Mouse (Mus musculus) kidney, embryonic 14.5 days (tissue): ENCODE measurements at regions not wholly inside any gene's neighbourhood (a gene's known extent, or its start where the extent isn't known, plus 50 kb on each side); places are given as distances from the start of the nearest gene placed in this dataset.

Experiments used
- ATAC-seq: fragments of 200-750 bp; cut with Nextera tagmentation; 2 replicates; pipeline ENCODE4 v1.8.0; 2017; ENCODE audit warnings: moderate number of reproducible peaks, mild to moderate bottlenecking, moderate TSS enrichment, moderate library complexity; ENCODE audit not compliant: low FRiP score, low TSS enrichment
- H3K27ac ChIP-seq: fragments of 300-500 bp; sonication (generic); 2 replicates; pipeline ENCODE4 v1.5.1; 2014; ENCODE audit warnings: low read depth, mild to moderate bottlenecking, low read length, moderate library complexity, mixed read lengths
- H3K27me3 ChIP-seq: fragments of 300-500 bp; sonication (generic); 2 replicates; pipeline ENCODE4 v1.6.1; 2014; ENCODE audit warnings: mild to moderate bottlenecking, low read length; ENCODE audit not compliant: control insufficient read depth, insufficient read depth
- H3K36me3 ChIP-seq: fragments of 300-500 bp; sonication (generic); 2 replicates; pipeline ENCODE4 v1.6.1; 2014; ENCODE audit warnings: low read length, mixed read lengths; ENCODE audit not compliant: control insufficient read depth, insufficient read depth
- H3K4me1 ChIP-seq: fragments of 300-500 bp; sonication (generic); 2 replicates; pipeline ENCODE4 v1.6.1; 2014; ENCODE audit warnings: low read length, mixed read lengths; ENCODE audit not compliant: control insufficient read depth, insufficient read depth
- H3K4me2 ChIP-seq: fragments of 300-500 bp; sonication (generic); replicated peaks from 2 replicates; pipeline ENCODE4 v1.6.1; 2014; ENCODE audit warnings: low read depth, mild to moderate bottlenecking, low read length
- H3K4me3 ChIP-seq: fragments of 300-500 bp; sonication (generic); 2 replicates; pipeline ENCODE4 v1.5.1; 2014; ENCODE audit warnings: mild to moderate bottlenecking, low read length
- H3K9ac ChIP-seq: fragments of 300-500 bp; sonication (generic); 2 replicates; pipeline ENCODE4 v1.6.1; 2014; ENCODE audit warnings: low read depth, mild to moderate bottlenecking, low read length, moderate library complexity
- H3K9me3 ChIP-seq: fragments of 300-500 bp; sonication (generic); 2 replicates; pipeline ENCODE4 v1.6.1; 2016; ENCODE audit warnings: low read length; ENCODE audit not compliant: control insufficient read depth
- WGBS: fragments of 180-500 bp; shearing (Covaris S2); extraction: QIAGEN DNeasy Blood & Tissue Kit; methylation state at CpG from one replicate; pipeline ENCODE4 v1.1.7; 2014; 5-methylcytosine and 5-hydroxymethylcytosine counted together

DNA sequence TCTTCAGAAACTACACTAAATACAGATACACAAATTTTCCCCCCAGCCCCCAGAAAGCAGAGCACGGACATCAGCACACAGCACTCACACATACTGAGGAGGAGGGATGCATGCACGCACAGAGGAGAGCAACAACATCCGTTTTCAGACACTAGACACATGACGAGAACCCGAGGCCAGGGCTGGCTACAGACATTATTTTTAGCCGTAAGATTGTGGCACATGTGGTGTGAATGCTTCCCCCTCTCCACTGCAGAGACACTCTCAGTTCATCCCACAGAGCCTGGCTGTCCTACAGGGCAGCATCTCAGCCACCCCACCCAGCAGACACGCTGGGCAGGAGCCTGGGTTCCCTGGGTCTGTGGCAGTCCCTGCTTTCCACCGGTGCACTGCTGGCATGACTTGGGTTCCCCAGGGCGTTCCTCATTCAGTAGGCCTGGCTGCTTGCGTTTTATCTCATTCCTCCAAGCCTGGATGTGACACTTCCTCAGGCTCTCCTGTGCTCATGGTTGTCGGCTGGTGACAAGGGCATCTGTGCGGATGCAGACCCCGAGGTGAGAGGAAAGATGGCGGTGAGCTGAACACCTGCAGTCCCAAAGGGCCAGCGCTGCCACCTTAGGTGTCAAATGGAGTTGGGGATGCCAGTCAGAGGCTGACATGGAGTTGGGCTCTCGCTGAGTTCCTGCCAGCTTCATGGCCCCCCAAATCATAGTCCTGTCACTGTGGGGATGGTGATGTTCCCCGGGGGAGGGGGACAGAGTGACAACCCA, 247.1 kb upstream of the Myt1l start:
- H3K4me2 ChIP-seq, result no peak overlapping the region
- H3K9ac ChIP-seq, result peak overlapping the region; percentile 12; the same call in 1 of the 2 replicates
- no peaks in the 10 kb centered on the region for H3K36me3 ChIP-seq
- no peak for ATAC-seq
- 64% methylated on average over 17 of the region's 17 CpGs for WGBS
- H3K27ac ChIP-seq, result no peak overlapping the region
- no peaks in the 10 kb centered on the region for H3K9me3 ChIP-seq
- no peak overlapping the region for H3K4me3 ChIP-seq
- 0 out of 2 replicates have a peak, but pooled peaks cover 8% of the 10 kb centered on the region for H3K4me1 ChIP-seq
- no peaks in the 10 kb centered on the region for H3K27me3 ChIP-seq

DNA sequence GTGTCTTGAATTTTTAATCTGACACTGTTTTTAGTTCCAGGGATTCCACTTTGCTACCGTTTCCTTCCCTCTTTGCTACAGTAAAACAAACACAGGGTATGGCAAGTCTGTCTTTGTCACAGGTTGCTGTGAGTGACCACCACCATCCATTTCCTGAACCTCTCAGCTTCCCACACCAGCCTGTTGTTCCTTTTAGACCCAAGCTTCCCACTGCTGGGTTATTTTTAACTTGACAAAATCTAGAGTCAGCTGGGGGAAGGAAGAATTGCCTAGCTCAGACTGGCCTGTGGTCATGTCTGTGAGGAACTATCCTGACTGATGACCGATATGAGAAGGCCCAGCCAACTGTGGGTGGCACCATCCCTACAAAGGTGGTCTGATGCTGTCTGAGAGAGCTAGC, 239.4 kb upstream of the Myt1l start:
- Histone ChIP-seq H3K4me3 (no peak overlapping the region), H3K36me3 (no peaks in the 10 kb centered on the region), H3K27me3 (no peaks in the 10 kb centered on the region), H3K9ac (no peak overlapping the region), H3K4me1 (no peaks in the 10 kb centered on the region), H3K9me3 (no peaks in the 10 kb centered on the region), H3K27ac (no peak overlapping the region), H3K4me2 (no peak overlapping the region)
- no peak for ATAC-seq
- 83% methylated on average over 2 of the region's 2 CpGs for WGBS

DNA sequence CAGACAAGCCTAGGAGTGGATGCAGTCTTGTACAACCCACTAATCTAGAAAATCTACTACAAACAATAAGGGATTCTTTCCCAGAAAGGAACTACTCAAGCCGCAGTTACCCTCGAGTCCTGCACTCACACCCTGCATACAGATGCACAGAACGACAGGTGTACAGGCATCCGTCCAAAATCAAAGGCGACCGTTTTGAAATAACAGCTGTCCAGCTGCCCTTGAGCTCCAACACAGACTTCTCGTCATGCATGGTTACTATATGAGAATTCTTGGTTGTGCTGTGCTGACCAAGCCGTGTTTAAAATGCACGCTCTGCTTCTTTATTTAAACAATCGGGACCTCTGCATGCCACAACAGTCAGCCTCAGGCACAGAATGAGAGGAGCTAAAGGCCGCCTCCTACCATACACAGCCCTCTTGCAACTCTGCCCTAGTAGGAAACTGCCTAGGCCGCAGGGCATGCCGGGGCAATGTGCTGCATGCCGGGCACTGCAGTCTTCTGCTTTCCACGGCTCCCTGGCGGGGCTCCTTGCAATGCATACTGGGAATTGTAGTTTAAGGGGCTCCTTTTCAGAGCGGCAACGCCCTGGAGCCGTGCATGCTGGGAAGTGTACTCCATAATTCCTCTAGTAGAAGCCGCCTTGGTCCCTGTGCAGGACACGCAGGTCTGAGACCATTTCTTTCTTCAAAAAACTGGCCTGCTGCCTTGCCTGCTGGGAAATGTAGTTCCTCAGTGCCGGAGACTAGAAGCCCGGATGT, 237.4 kb upstream of the Myt1l start:
- 14% methylated on average over 23 of the region's 23 CpGs for WGBS
- H3K9me3 ChIP-seq, result no peaks in the 10 kb centered on the region
- H3K4me2 ChIP-seq, result peak overlapping the region; percentile 49
- no peaks in the 10 kb centered on the region for H3K36me3 ChIP-seq
- peak; percentile 99 for ATAC-seq
- H3K9ac ChIP-seq, result peak overlapping the region; percentile 54
- peak overlapping the region; percentile 33 for H3K4me3 ChIP-seq
- H3K27me3 ChIP-seq, result no peaks in the 10 kb centered on the region
- H3K4me1 ChIP-seq, result no peaks in the 10 kb centered on the region
- H3K27ac ChIP-seq, result peak overlapping the region; percentile 62; the same call in 1 of the 2 replicates

DNA sequence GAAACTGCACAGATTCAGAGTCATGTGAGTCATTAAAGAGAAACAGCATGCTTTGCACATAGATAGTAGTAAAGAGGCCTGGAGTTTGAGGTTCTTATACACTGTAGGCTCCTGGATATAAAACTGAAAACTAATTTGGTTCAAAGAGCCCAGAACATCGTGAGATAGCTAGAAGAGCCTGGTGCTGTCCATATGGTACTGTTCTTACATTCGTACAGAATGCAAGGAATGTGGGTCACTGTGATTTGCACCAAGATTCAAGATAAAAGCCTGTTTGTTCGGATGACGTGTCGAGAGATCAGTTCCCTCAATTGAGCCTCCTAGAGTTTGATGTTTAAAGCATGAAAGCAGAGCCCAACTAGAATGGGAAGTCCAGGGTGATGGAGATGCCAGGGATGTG, 230.2 kb upstream of the Myt1l start:
- Histone ChIP-seq H3K9me3 (no peaks in the 10 kb centered on the region), H3K4me2 (no peak overlapping the region), H3K27ac (no peak overlapping the region), H3K4me3 (no peak overlapping the region), H3K36me3 (no peaks in the 10 kb centered on the region), H3K9ac (no peak overlapping the region), H3K4me1 (no peaks in the 10 kb centered on the region), H3K27me3 (no peaks in the 10 kb centered on the region)
- WGBS, result 76% methylated on average over 5 of the region's 5 CpGs
- no peak for ATAC-seq

DNA sequence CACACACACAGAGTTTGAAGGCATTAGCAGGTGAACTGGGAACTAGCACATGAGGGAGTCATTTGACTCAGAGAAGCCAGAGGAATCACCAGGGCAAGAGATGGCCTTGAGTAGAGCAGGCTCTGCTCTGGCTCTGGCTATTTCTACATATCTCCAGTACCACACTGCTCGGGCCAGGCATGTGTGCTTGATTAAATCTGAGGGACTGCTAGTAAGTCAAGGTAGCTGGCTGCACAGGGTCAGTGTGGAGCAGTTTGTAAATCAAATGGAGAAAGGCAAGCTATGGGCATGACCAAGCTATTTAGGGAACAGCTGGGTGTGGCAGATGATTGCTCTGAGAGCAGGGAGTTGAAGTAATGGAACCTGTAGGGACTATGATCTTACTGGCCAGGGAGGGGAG, 212.5 kb upstream of the Myt1l start:
- Histone ChIP-seq H3K27me3 (no peaks in the 10 kb centered on the region), H3K36me3 (no peaks in the 10 kb centered on the region), H3K4me1 (no peaks in the 10 kb centered on the region), H3K4me3 (no peak overlapping the region), H3K4me2 (no peak overlapping the region), H3K9me3 (no peaks in the 10 kb centered on the region), H3K27ac (no peak overlapping the region), H3K9ac (no peak overlapping the region)
- WGBS, result 76% methylated on average over 1 of the region's 1 CpGs
- ATAC-seq, result no peak

DNA sequence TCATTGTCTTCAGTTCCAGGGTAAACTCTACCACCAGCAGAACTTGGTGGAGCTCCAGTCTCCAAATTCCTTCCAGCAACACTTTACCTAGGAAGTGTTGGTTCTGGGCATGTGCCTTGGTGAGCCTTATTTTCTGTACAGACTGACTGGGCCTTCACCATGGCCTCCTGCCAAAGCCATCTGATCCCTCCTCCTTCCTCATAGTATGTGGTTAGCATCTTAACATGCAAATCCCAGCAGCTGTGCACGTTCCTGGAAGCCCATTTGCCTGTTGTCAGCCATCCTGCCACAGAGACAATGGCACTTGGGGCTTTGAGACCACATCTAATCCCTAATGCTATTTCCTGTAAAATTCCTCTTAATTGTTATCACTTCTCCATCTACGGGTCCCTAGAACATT, 206.7 kb upstream of the Myt1l start:
- no peak overlapping the region for H3K9ac ChIP-seq
- H3K36me3 ChIP-seq, result no peaks in the 10 kb centered on the region
- no peak for ATAC-seq
- H3K4me2 ChIP-seq, result no peak overlapping the region
- no peak overlapping the region for H3K4me3 ChIP-seq
- no peaks in the 10 kb centered on the region for H3K9me3 ChIP-seq
- no peaks in the 10 kb centered on the region for H3K4me1 ChIP-seq
- H3K27ac ChIP-seq, result no peak overlapping the region
- no peaks in the 10 kb centered on the region for H3K27me3 ChIP-seq
- WGBS, result 62% methylated on average over 2 of the region's 2 CpGs

DNA sequence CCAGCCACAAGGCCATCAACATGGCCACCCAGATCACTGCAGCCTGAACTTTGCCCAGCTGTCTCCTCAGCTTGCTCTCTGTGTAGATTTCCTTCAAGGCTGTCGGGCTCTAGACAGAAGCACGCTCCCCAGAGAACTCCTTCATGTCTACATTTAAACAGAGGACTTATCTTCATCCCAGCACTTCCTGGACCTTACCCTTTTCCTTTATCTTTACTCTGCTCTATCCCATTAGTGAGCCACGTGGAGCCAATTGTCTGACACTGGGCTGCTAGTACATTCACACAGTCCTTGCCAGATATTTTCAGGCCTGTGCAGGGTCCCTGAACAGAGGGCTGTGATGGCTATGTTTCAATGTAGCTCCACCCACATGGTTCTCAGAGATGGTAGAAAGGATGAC, 204.7 kb upstream of the Myt1l start:
- WGBS, result 72% methylated on average over 3 of the region's 3 CpGs

DNA sequence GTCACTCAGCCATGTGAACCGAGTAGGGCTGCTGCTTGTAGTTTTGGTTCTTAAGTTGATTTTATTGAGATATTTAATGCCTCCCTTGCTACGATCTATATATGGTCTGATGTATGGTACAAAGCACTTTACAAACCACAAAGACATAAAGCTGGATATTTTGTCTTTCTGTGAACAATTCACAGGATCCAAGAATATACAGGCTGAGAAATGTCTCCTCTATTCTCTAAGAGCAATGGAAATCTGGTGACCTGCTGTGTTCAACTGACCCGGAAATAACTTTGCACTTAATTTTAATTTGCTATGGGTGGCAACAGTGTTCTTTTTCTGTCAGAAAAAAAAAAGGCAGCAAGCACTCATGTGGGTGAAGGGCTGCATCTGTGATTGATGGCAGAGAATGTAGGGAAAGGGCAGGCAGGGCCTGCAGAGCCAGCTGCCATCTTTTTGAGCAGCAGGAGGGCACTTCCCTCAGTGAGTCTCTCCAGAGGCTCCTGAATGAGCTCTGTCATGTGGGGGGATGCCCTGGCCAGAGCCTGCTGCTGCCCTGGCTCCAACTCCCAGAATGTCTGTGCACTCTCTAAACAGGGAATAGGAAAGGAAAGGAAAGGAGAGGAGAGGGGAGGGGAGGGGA, 192.2 kb upstream of the Myt1l start:
- no peaks in the 10 kb centered on the region for H3K27me3 ChIP-seq
- no peak overlapping the region for H3K9ac ChIP-seq
- ATAC-seq, result no peak
- no peaks in the 10 kb centered on the region for H3K36me3 ChIP-seq
- H3K27ac ChIP-seq, result no peak overlapping the region
- no peaks in the 10 kb centered on the region for H3K9me3 ChIP-seq
- H3K4me2 ChIP-seq, result no peak overlapping the region
- H3K4me1 ChIP-seq, result no peaks in the 10 kb centered on the region
- WGBS, result 76% methylated on average over 3 of the region's 3 CpGs
- no peak overlapping the region for H3K4me3 ChIP-seq

More for the DNA sequence above, 204.7 kb upstream of the Myt1l start:
- Histone ChIP-seq H3K4me2 (no peak overlapping the region), H3K9ac (no peak overlapping the region), H3K9me3 (no peaks in the 10 kb centered on the region), H3K4me1 (no peaks in the 10 kb centered on the region), H3K4me3 (no peak overlapping the region), H3K27ac (no peak overlapping the region), H3K36me3 (no peaks in the 10 kb centered on the region), H3K27me3 (no peaks in the 10 kb centered on the region)
- no peak for ATAC-seq

DNA sequence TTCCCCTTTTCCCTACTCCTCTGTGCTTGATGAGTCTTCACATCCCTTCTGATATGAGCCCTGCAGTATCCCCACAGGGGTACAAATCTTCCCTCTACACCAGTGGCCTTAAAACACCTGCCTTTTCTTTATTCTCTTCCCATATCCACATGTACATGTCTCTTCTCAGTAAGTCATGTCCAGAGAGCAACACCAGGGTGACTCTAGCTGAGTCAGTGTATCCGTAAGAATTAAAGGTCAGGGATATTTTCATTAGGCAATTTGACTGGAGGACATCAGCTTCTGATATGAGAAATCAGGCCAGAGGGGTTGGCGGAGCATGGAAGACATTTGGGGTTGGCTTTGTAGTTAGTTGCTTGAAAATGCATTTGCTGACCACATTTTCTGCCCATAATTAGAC, 190.8 kb upstream of the Myt1l start:
- ATAC-seq, result no peak
- WGBS, result 81% methylated on average over 2 of the region's 2 CpGs
- Histone ChIP-seq H3K4me1 (no peaks in the 10 kb centered on the region), H3K4me3 (no peak overlapping the region), H3K9ac (no peak overlapping the region), H3K36me3 (no peaks in the 10 kb centered on the region), H3K9me3 (no peaks in the 10 kb centered on the region), H3K27me3 (no peaks in the 10 kb centered on the region), H3K27ac (no peak overlapping the region), H3K4me2 (no peak overlapping the region)
